Mouse (Mus musculus) kidney, adult 11 months (tissue): ENCODE measurements around the gene Pxn.
"Not testable (repeated sequence)": the region's sequence is repeated elsewhere in the genome, so short reads cannot be mapped to it uniquely, and the experiment has no call there.

Source experiments
- DNase-seq: peaks from one replicate; pipeline ENCODE4 v3.0.0; 2022

Gene Pxn

DNA sequence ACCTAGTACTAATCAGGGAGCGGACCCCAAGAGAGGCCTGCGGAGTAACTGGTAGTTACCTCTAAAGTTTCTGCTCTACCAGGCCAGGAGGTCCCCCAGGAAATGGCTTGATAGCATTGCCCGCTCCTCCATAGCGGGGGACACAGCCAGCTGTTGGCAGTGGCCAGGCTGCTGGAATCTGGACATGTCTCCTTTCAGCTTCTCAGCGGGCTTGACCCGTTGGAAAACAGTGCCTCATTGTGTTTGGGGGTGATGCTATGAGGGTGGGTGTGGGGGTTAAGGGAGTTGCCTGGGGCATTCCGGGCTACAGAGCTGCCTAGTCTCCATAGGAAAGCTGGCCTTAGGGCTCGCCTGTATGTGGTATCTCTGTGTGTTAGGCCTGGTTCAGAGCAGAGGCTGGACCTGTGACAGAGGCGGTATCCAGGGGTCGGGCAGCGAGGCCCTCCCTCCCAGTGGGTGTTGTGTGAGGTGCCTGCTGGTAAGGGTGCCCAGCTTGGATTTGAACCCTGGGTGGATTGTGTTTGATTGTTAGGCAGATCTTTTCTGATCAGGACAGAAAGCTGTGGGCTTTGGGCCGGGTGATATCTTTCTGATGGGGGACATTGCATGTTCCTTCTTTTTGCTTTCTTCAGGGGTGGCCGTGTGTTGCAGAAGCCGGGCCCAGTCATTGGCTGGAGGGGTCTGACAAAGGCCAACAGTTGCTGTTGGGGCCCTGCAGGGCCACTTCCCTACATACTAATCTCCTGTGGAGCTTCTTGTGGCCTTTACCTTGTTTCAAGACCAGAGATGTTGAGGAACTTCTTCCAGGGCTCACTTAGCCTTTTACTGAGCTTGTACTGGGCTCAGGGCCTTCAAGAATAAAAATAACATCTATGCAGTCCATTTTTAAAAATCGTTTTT, 3.6 kb downstream of the Pxn start:
- no peak for DNase-seq

DNA sequence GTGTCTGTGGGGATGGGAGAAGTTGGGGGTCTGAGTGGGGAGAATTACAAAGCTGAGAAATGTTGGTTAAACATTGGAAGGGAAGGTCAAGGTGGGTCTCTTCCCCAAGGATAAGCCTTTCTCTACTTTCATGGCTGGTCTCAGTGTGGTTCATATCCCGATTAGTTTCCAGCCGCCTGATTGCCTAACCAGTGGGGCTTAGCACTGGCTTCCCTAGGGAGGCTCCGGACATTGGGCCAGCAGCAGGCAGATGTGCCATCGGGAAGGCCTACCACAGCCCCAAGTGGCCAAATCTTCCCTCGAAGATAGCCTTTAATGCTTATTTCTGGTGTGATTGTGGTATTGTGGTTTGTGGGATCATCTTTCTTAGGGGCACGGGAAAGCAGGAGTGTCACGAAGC, 5.9 kb downstream of the Pxn start:
- no peak for DNase-seq

- no peak for DNase-seq
These were observed 6.8 kb downstream of the Pxn start for GRCm38 (mm10) chr5:115513246-115513645.

DNA sequence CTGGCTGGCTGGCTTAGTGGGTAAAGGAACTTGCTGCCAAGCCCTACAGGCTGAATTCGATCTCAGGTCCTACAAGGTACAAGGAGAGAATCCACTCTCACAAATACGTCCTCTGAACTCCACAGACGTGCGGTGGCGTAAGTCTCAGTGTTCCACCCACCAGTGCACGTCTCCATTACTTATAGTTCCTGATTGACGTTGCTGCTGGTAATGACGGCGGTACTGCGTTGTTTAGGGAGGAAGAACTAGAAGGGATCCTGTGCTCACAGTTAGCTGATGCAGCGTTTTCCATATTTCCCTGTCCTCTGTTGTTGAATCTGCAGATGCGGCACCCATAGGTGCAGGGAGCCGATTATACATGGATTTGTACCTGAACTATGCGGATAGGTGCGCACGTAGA, 7.2 kb downstream of the Pxn start:
- DNase-seq = no peak

- DNase-seq = no peak
These were observed 7.9 kb downstream of the Pxn start for GRCm38 (mm10) chr5:115514346-115514745.

DNA sequence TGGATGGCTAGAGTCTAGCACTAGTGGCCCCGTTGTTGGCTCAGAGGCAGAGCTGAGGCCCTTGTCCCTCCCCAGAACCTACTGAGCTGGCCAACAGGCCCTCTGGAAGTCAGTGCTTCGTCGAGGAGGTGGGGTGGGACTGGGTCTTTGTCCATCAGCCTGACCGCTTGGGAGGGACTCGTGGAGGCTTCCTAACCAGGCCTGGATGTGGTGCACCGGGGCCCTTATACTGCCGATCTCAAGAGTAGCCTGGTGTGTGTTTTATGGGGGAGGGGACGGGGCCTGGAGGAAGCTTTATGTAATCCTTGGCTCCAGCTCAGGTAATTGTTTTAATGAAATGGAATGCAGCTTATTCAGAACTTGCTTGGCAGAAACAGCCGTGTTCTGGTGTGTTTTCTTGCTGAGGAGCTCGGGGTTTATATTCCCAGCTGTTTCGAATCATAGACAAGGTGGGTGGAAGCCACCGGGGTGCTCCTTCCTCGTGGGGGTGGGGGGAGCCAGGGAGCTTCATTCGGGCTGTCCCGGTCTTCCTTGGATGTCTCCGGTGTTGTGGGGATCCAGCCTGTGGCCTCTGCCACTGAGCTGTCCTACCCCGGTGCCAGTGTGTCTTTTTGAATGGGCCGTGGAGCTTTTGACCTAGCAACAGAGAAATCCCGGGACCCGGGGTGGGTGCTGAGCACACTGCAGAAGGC, 8.6 kb downstream of the Pxn start:
- peak; percentile 79 for DNase-seq

DNA sequence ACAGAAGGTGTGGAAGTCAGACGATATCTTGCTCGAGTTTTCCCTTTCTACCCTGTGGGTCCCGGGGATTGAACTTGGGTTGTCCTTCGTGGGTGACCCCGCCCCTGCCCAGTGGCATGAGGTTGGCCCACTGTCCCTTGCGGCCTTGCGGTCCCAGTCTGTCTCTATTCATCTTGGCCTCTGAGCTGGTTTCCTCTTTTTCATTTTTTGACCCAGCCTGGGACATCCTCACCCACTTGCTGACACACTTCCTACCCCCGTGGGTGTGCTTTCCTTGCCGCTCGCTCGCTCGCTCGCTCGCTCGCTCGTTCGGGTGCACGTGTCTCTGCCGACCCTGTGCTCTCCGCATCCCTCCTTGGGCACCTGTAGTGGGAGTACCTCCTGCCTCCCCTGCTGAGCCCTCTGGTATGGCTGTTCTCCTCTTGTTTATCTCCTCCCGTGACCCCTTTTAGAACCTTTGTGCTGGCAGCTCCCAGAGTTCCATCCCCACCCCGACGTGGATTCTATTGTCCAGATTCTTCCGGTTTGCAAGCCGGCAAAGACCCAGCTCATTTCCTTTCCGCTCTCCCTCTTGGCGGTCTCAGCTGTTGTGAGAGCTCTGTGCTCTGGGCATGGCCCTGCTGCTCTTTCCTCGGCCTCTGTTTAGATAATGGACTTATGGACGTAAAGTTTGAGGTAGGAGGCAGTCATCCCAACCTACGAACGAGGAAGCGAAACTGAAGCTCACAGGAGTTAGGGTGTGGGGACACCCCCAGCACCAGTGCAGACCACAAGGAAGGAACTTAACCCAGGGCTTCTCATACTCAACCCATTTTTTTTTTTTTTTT, 9.8 kb downstream of the Pxn start:
- DNase-seq = peak; percentile 56

DNA sequence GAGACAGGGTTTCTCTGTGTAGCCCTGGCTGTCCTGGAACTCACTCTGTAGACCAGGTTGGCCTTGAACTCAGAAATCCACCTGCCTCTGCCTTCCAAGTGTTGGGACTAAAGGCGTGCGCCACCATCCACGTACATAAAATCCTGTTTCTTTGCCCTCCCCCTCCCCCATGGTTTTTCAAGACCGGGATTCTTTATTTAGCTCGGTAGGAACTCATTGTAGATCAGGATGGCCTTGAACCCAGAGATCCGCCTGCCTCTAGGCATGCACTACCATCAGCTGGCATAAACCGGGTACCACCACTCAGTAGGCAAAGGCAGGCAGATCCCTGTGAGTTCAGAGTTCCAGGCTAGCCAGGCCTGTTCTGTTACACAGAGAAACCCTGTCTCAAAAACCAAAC, 10.4 kb downstream of the Pxn start:
- no peak for DNase-seq

DNA sequence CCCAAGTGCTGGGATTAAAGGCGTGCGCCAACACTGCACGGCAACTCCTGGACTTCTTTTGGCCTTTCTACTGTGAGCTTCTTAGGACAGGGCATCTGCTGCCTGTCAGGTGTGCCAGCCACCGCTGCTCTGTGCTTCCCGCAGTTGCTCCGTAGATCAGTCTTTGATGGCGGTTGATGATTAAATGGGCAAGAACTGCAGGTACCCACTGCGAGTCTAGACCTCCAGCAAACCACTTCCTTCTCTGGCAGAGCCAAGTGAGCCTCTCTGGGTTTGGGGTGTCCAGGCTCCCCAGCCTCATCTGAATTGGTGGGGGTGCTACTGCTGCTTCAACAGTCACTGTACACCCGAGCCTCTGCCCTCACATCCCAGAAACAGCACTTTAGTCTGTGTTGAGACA, 11.0 kb downstream of the Pxn start:
- no peak for DNase-seq

DNA sequence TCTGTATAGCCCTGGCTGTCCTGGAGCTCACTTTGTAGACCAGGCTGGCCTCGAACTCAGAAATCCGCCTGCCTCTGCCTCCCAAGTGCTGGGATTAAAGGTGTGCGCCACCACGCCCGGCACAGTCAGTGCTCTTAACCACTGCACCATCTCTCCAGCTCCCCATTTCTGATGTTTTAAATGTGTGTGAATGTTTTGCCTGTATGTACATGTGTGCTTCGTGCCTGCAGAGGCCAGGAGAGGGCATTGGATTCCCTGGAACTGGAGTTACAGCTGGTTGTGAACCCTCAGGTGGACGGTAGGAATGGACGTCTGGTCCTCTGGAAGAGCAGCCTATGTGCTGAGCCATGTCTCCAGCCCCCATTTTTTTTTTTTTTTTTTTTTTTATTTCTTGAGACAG, 11.7 kb downstream of the Pxn start:
- DNase-seq = not testable (repeated sequence)

DNA sequence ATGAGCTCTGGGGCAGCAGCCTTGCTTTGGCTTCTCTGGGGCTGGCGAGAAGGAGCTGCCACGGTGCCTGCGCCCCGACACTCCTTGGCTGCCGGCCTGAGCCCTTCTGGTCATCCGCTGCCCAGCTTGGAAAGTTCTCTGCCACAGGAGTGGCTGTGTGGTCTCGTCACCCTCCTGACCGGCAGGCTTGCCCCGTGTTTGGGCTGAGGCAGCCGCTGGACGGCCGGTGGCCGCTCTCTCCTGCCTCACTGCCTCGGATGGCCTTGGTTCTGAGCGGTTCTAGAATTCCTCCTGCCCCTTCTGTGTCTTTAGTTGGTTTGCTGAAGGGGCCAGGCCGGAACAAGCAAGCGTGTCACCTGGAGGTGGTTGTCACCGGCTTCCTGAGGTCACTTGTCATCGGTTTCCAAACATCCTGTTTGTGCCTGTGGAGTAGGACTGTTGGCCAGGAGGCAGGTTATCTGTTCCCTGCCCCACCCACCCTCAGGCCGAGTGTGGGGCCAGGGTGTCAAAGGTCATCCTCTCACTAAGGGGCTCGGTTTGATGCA, 13.9 kb downstream of the Pxn start:
- DNase-seq = peak; percentile 73

DNA sequence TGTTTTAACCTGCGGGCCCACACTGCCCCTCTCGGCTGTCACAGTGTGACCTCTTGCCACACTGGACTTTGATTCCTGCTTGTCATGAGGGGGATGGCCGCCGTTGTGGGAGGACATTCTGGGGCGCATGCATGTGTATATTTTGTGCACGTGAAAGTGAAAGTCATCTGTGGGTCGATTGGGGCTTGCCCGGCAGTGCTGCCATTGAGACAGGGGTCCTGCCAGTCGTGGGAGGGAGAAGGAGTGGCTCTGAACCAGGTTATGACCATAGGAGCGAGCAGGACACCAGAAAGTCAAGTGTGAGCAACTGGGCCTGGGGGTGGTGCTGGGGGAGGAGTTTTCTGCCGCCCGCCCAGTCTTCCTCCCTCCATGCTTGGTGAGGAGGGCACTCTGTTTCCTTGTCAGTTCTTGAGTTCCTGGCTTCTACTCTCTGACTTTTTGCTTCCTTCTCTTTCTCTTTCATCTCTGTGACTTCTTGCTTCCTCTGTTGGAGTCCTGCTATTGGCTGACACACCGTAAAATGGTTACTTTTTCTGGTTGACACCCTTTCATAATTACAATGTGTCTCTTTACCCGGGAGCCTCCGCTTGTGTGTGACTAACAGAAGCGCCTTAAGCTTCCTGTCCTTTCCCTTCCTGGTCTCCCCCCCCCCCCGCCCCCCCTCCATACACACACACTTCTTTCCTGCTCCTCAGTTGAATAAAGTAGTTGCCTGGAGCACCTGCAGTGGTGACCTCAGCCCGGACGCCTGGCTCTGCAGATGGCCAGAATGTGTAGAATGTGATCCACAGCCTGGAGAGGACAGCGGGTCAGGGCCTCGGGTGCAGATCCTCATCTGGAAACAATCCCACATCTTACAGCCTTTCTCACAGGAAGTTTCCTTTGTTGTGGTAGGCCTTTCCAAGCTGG, 15.3 kb downstream of the Pxn start:
- peak; percentile 80 for DNase-seq

DNA sequence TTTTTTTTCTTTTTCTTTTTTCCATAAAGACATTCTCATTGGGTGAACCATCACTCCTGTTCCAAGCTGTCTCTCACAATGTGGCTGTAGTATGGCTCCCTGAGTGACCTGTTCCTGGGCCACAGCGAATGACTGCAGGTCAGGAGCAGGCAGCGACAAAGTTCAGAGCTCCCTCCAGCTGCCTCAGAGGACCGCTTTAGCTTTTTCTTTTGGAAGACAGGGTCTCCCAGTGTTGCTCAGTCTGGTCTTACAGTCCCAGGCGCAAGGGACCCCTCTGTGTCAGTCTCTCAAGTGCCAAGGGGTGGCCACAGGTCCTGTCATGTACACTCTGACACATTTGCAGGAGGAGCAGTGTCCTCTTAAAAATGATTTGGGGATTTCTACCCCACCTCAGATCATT, 16.1 kb downstream of the Pxn start:
- no peak for DNase-seq

DNA sequence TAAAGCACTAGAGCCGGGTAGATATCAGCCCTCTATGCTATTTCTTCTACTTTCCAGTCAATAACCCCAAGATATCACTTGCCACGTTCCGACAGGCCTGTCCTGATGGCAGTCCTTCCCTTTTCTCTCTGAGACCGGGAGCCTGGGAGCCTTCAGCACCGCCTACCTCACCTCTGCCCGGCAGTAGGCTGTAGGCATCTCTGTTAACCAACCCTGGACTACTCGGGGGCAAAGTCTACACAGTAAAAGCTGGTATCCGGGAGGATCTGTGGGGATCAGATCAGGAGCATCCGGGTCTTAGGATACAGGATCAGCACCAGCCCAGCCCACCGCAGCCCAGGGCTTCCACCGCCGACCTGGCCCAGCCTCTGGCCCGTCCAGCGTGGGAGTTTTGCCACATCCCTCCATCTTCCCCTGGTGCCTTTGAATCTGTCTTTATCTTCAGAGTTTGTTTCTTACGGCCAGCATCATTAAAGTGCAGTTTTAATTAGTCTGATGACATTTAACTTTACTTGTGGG, 16.6 kb downstream of the Pxn start:
- DNase-seq = peak; percentile 73

DNA sequence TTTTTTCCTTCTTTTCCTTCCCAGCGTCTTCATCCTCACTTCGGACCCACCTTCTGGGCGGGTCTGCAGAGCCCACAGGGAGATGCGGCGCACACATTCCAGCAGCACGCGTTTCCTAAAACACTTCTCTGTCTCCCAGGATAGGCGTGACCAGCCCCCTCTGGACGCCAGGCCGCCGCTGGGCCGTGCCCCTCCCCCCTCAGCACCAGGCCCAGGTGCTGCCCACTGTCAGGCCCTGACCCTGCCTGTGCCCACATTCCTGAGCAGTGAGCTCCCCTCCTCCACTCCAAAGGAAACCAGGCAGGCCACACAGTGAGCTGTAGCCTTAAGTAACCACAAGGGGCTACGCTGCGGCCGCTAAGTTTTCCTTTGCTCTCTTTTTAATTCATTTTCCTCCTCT, 17.5 kb downstream of the Pxn start:
- peak; percentile 78 for DNase-seq

- DNase-seq = no peak
These were observed 18.0 kb downstream of the Pxn start for GRCm38 (mm10) chr5:115524471-115524870.

DNA sequence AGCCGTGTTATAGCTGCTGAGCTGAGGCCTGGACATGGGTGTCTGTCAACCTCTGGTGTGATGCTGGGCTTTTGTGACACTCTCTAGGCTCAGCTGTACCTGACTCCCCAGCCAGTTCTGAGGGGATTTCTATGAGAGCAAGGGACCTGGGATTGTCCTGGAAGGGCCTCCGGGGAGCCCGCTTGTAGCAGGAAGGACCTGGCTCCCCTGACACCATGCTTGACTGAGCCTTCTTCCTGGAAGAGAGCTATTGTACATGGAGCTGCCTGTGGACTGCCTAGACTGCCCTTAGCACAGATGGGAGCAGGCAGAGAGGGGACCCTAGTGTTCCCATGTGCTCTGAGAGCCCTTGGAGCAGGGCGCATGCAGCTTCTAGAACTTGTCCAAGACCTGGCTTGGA, 18.9 kb downstream of the Pxn start:
- DNase-seq = no peak

DNA sequence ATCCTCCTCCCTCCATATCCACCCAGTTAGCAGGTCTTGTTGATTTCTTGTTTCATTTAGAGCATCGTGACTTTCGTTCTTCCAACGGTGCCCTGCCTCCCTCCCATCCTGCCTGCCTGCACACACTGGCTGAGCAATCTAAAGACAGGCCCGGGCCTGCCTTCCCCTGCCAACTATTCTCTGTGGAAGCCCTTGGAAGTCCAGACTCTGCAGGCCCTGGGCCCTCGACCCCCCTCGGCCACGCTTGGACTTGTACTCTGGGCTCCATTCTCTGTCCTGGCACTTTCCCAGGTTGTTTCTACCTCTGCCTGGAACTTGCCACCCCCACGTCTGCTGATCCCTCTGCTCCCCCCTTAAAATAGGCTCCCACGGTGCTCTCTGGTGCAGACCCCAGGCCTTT, 19.5 kb downstream of the Pxn start:
- DNase-seq = no peak

- DNase-seq = no peak
These were observed 20.2 kb downstream of the Pxn start for GRCm38 (mm10) chr5:115526456-115527202.

DNA sequence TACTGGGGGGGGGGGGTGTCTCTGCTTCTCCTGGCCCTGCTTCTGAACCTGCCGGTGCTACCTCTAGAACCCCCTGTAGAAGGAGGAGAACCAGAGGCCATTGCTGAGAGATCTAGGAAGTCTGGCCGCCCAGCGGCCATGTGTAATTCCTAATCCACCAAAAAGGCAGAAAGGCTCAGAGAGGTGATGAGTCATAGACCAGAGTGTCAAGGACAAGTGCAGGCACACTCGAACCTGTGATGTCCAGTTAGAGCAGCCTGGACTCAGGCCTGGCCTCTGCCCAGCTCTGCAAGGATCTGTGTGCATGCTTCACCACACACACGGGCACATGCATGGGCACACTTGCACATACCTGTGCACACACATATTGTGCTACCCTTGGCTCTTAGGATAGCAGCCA, 21.7 kb downstream of the Pxn start:
- no peak for DNase-seq

- DNase-seq = no peak
These were observed 22.9 kb downstream of the Pxn start for GRCm38 (mm10) chr5:115529364-115529741.
